Mouse (Mus musculus) right cerebral cortex, adult 18-20 months (tissue): ENCODE measurements around the gene Sspo.

Source experiments
- DNase-seq: peaks from one replicate; pipeline ENCODE4 v3.0.0; 2022; ENCODE audit warnings: mixed read lengths

The Sspo gene

GRCm38 (mm10) chr6:48437679-48438376, 10.2 kb upstream of the Sspo start:
- DNase-seq, result no peak

GRCm38 (mm10) chr6:48438475-48439125, 9.4 kb upstream of the Sspo start:
- DNase-seq, result no peak

- DNase-seq, result no peak
Observed at GRCm38 (mm10) chr6:48439654-48440053, 8.4 kb upstream of the Sspo start.

GRCm38 (mm10) chr6:48440306-48441014, 7.6 kb upstream of the Sspo start:
- DNase-seq, result no peak

- DNase-seq, result peak; percentile 88
Observed at GRCm38 (mm10) chr6:48443592-48444309, 4.3 kb upstream of the Sspo start.

GRCm38 (mm10) chr6:48444310-48445180, 3.5 kb upstream of the Sspo start:
- DNase-seq, result peak; percentile 64

- DNase-seq, result peak; percentile 35
Observed at GRCm38 (mm10) chr6:48445181-48446101, 2.6 kb upstream of the Sspo start, which contains the start of gene Zfp467. TSS of gene Zfp467 (minus strand) at chr6:48445825.

- DNase-seq, result no peak
Observed at GRCm38 (mm10) chr6:48446256-48446655, 1.8 kb upstream of the Sspo start.

- no peak for DNase-seq
Observed at GRCm38 (mm10) chr6:48446896-48447295, 1.1 kb upstream of the Sspo start.

GRCm38 (mm10) chr6:48448527-48448926, 498 bp downstream of the Sspo start:
- DNase-seq, result no peak

- DNase-seq, result no peak
Observed at GRCm38 (mm10) chr6:48452151-48452550, 4.1 kb downstream of the Sspo start.

GRCm38 (mm10) chr6:48452771-48453170, 4.7 kb downstream of the Sspo start:
- DNase-seq, result no peak

- DNase-seq, result peak; percentile 60
Observed at GRCm38 (mm10) chr6:48464966-48465679, 17.1 kb downstream of the Sspo start.

- DNase-seq, result no peak
Observed at GRCm38 (mm10) chr6:48466715-48467114, 18.7 kb downstream of the Sspo start.

GRCm38 (mm10) chr6:48467490-48467889, 19.5 kb downstream of the Sspo start:
- no peak for DNase-seq

- DNase-seq, result no peak
Observed at GRCm38 (mm10) chr6:48470739-48471138, 22.7 kb downstream of the Sspo start.

GRCm38 (mm10) chr6:48478446-48478845, 30.4 kb downstream of the Sspo start:
- peak; percentile 12 for DNase-seq

- no peak for DNase-seq
Observed at GRCm38 (mm10) chr6:48482501-48482900, 34.5 kb downstream of the Sspo start.

- no peak for DNase-seq
Observed at GRCm38 (mm10) chr6:48487747-48488725, 40.0 kb downstream of the Sspo start.
